Mouse (Mus musculus) spleen, postnatal 10 days (tissue): ENCODE results near the gene Hlx.

Source experiments
- DNase-seq, 2 experiments: peaks; one replicate each; pipeline ENCODE4 v3.0.0; 2021 to 2022; ENCODE audit warnings: low spot score in 2 of 2

Gene Hlx

DNA sequence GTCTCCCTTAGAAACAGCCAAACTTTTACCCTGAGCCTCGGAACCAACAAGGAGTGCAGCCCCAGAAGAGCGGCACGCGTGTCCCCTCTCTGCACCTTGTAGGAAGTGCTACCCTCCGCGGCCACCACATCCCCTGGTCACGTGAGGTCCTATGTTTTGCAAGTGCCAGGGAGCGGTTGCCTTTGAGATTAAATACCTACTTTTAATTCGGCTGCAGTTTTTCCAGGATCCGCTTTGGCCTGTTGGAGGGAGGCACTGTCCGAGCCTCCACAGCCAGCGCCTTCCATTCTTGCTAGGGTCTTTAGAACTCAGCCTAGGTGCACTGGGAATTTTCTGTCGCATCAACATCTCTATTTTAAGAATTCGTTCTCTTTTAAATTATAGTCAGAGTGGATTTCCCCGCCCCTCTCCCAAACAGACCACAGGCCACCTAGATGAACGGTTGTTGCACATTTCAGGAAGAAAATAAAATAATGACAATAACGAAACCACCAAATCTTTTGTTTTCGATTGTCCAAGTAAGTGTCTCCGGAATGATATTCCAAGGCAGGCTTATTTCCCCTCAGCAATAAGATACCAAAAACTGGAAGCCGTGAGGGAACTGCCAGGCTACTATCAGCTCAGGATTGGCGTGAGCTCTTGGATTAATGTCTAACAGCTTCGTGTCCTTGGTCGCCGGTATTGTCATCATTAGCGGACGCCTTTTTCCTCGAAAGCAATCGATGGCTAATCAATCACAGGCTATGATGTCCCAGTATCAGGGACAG is 1.1 kb upstream of the Hlx start:
- DNase-seq: peak in 1 of 2 experiments; percentile 48

- DNase-seq: peak; percentile 41 to 62
These were observed 524 bp downstream of the Hlx start for GRCm38 (mm10) chr1:184731644-184732545.

DNA sequence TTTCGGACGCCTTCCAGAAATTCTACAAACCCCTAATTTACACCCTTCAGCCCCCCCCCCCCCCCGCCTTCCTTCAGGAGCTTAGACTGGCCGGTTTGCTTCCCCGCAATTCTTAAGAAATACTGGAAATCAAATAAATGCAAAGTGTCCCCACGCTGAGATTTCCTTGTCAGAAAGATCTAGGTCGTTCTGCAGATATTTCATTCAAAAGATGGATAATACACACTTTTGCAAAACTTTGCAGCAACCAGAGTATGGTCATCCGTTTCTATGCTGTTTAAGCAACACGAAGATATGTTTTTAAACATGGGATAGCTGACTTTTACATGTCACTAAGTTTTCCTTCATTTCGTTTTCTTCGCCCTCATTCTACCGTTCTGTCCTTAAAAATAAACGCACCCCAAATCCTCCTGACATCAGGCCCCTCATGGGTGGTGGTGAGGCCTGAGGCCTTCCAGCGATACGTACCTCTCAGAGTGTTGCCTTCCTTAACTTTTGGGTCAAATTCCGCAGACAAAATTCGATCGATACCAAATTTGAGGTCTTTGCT is 1.3 kb downstream of the Hlx start:
- DNase-seq: no peak

DNA sequence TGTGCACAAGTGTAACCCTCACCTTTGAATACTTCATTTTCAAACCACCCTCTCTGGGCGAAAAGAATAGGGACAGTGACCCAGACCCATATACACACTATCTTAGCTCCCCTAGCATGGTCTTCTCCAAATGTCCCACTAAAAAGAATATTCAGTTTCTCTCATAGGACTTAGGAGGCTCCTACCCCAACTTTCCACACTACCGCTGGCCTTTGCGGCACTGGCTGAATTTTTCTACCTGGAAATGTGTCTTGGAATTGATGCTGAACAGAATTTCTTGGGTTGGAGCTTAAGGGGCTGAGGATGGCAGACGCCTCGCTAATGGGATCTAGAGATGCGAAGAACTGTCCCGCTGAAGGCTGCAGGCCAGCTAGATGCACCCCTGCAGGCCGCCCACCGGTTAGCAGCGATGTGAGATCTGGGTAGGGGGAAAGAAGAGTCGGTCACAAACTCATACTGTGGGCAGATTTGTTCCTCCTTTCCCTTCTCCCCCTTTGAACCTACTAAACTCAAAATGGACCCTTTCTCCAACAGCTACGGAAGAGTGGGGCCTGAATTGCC is 1.9 kb downstream of the Hlx start:
- DNase-seq: no peak

DNA sequence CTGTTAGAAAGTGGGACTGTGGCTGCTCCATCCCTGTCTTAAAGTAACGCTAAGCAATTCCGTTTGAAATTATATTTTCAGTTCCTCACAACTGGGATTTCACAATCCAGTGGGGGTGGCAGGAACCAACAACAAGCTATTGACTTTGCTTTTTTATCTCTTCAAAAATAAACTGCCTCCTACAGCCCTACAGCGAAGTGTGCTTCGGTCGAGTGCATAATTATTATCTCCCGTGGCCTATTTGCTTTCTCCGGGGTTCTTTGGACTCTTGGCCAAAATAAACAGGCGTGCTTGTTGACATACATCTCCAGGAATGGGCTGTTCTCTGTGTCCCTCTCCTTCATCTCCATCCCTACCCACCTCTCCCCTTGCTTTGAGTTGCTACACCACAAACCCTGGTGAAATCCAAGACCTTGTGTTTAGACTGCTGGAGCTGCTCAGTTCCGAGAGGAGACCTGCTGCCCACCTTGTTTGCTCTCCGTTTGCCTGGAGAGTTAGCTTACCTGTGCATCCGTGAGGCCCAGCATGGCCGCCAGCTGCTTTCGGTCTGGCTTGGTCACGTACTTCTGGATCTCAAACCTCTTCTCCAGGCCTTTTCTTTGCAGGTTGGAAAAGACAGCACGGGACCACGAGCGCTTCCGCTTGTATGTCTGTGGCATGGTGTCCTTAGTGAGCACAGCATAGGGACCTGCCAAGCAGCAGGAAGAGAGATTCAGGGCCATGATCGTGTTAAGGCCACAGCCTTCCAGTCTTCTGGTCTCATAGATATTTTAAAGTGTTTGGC is 2.9 kb downstream of the Hlx start:
- no peak for DNase-seq

DNA sequence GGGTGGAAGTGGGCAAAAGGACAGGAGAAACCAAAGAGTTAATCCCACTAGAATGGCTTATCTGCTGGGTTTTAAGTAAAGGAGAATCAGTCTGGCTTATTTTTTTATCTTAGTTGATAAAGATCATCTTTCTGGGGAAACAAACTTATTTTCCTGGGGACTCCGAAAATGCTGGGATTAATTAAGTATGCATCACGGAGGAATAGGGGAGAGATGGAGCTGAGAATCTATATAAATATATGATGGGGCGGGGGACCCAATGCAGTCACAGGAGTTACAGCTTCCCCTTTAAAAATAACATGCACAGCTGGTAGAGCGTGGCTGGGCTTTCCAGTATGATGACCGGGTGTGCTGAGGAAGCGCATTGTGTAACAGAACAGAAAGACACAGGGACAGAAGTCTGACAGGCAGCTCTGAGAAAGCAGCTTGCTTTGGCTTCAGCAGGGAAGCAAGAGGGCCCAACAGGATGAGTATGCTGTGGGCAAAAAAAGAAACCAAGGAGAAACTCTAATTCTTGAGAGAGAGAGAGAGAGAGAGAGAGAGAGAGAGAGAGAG is 3.8 kb downstream of the Hlx start:
- no peak for DNase-seq

DNA sequence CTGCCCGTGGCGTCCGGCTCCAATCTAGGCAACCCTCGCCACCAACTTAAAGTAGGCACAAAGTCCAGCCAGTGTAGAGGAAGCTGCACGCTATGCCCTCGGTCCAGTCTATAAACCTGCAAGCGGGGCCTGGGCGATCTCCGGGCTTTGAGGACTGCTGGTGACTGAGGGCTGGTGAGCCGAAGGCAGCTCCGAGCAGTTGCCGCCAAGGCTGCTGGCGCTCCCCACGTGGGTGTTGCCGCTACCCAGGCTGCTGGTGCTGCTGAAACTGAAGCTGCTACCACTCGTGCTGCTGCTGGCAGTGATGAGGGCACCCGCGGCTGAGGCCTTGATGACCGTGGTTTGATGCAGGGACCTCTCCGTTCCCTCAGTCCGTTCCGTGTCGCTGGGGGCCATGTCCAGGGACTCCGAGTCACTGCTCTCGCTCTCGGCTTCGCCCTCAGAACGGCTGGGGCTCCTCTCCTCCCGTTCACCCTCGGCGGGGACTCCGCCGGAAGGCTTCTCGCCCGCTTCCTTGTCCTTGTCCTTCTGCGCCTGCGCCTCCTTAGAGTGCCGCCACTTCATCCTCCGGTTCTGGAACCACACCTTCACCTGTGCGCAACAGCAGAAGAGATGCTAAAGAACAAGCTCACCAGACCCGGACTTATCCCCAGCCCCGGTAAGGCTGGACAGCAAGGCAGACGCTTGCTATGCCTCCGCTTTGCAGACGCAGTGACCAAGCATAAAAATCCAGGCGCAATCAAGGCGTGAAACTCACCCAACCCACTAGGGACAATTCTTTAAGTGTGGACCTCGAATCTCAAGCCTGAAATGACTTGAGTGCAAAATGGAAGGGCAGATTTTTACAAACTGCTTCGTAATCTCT is 4.8 kb downstream of the Hlx start:
- DNase-seq: no peak

GRCm38 (mm10) chr1:184726576-184727300 is 5.7 kb downstream of the Hlx start:
- DNase-seq: no peak

DNA sequence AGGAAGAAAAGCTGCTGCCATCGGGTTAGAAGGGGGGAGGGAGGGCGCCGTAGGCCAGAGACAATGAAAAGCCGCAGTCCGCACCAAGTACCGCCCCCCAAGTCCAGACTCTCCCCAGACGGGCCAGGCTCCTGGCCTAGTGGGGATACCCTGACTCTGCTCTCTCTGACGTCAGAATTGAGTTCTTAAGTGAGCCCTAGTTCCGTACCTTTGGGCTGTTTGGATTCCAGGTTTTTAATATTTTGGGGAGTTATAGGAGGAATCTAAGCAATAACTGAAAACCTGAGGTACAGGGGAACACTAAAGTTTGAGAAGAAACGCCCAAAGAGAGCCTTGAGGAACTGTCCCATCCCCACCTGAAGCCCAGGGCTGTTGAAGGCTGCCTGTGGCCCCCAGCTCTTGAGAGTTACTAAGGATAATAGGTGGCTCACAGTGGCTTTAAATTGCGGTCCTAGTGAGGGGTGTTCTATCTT is 7.1 kb downstream of the Hlx start:
- DNase-seq: no peak

DNA sequence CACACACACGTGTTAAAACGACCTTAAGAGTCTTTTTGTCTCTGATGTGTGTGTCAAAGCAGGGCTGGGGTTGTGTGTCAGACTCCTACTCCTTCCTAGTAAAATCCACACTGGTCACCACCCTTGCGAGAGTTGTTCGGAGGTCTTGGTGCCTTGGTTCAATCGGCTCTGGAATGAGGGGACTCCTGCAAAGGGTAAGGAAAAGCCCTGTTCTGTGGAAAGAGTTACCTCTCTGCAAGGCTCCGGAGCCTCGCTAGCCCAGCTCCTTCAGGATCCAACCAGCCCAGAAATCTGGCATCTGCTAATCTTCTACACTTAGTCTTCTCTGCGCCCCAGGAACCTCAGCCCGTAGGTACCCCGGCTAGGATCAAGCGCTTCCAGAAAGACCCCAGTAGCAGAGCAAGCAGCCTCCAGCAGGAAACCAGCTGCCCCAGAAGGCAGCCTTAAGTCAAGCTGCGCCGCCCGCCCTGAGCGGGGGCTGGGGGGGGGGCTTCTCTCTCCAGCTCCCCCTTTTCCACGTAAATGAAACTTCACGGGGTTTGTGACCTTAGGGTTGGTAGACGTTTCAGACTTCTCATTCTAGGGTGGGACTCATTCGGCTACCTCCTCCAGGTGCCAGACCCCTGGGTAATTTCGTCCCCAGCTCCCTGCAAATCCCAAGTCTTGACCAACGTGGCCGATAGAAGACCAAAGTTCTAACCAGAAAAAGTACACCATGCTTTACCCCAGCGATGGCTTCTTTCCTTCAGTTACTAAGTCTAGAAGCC is 7.7 kb downstream of the Hlx start:
- no peak for DNase-seq

DNA sequence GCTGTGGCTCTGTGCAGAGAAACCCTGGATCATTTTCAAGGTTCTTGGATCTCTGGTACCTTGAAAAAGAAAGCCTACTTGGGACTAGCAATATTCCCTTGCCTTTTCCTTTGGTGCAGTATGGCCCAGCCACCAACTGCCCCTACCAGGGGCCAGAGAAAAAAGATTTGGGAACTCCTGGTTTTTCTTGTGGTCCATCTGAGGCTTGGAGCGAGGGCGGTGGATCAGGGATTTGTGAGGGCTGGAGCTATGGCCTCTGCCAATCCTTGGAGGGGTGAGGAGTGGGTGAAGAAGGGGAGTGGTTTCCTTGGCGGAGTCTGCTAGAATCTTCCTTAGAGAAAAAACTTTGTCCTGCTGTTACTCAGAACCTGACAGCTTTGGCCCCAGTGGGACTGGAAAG is 8.5 kb downstream of the Hlx start:
- no peak for DNase-seq

DNA sequence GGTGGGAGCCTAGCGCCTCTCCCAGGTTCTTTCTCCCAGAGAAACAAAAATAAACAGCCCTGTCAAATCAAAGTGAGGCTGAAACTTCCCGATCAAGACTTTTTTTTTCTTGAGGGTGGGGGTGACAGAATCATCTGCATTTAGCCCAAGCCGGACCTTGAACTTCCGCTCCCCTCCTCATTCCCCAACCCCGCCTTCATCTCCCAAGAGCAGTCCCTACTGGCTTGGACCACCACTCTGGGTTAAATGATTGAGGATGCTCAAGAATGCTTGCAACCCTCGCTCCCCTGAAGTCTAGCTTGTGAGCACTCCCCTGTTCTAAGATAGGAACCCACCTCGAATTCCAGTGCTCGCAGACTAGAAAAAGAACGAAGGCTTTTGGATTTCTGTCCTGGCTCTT is 11.3 kb downstream of the Hlx start:
- DNase-seq: no peak

DNA sequence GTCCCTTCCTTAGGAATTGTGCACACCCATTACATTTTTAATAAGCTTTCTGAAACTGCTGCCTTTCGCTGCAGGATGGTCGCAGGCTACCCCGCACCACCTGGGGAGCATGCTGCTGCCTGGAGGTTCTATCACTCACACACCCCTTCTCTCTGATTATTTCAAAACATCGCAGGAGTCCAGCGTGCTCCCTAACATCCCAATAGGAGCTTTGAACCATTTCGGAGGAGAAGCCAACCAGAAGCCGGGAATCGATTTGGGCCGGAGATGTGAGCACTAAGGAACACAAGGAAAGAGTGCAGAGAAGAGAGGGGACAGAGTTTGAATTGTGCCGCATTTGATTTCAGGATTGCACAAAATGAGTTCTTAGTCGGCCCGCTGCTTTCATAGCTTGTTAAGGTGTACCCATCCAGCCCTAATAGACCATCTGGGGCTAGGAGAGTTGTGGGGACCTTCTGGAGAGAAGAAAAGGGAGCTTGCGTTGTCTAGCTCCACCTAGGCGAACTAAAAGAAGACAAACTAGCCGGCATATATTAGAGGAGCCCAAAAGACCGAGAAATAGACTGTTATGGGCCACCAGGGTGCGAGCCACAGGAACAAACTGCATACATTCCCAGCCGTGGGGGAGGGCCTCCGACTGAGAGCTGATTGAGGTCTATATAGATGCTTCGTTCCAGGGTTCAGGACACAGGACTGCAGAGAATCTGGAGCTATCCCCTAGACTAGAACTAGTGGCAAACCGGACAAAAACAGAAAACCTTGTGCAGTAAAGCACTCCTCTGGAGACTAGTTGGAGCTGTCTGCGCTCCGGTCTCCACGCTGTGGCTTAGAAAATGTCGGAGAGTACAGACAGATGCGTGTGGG is 12.0 kb downstream of the Hlx start:
- DNase-seq: no peak

GRCm38 (mm10) chr1:184718261-184719120 is 13.9 kb downstream of the Hlx start:
- no peak for DNase-seq

DNA sequence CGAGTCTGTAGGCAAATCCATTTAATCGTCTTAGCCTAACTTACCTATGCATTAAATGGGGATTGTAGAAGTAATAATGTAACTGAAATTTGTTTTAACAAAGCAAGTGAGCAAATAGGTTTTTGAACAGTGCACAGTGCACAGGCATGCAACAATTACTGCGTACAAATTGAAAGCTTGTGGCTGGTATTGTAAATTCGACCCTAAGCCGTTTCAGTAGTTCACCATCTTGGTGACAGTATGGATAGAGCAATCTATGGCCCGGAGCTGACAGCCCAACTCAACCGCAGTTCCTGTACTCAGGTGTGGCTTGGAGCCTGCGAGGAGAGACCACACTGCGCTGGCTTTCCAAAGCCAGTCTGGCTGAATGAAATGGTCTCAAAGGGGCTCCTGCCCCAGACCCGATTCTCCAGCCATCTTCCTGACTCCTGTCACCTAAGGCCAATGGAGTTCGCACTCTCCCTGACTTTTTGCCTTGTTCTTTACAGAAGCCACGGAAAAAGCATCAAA is 14.7 kb downstream of the Hlx start:
- no peak for DNase-seq

DNA sequence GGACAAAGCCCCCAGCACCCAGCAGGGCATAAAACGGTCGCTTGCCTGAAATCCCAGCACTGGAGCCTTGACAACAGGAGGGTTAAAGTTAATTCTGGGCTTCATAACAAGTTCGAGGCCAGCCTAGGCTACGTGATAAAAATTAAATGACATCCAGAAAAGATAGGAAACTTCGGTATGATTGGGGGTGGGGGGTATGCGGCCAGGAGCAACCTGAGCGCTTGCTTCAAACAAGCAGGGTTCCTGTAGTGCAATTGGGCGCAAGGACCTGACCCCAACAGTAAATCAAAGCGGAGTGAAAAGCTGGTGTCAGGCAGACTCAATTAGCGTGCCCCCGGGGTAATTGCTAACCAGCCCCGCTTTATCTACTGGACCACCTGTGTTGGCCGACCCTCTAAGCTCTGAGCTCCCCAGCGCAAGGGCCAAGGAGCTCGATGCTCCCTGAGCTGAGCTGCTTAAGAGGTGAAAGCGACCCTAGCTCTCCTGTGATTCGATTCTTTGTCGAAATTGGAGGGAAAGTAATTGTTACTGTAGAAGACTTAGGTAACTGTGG is 15.3 kb downstream of the Hlx start:
- DNase-seq: no peak
